Mouse (Mus musculus) forebrain, embryonic 12.5 days (tissue): Measurements from ENCODE around the gene Olfr1509. TPM values are rescaled to one million over a fixed set of nuclear protein-coding genes. Genes with fewer than 3 reads are reported as not detected.
"Not testable (repeated sequence)": the region's sequence is repeated elsewhere in the genome, so short reads cannot be mapped to it uniquely, and the experiment has no call there.

Experiments used
- ATAC-seq: fragments of 200-750 bp; cut with Nextera tagmentation; 2 replicates; pipeline ENCODE4 v1.8.0; 2017; ENCODE audit warnings: moderate TSS enrichment; ENCODE audit not compliant: low FRiP score
- H3K27ac ChIP-seq: fragments of 300-500 bp; sonication (generic); 2 replicates; pipeline ENCODE4 v1.5.1; 2016; ENCODE audit warnings: mild to moderate bottlenecking
- H3K27me3 ChIP-seq: fragments of 300-500 bp; sonication (generic); 2 replicates; pipeline ENCODE4 v1.6.1; 2016; ENCODE audit warnings: mild to moderate bottlenecking
- H3K36me3 ChIP-seq: fragments of 300-500 bp; sonication (generic); replicated peaks from 2 replicates; pipeline ENCODE4 v1.6.1; 2016; ENCODE audit warnings: mild to moderate bottlenecking
- H3K4me1 ChIP-seq: fragments of 300-500 bp; sonication (generic); 2 replicates; pipeline ENCODE4 v1.6.1; 2016
- H3K4me2 ChIP-seq: fragments of 300-500 bp; sonication (generic); 2 replicates; pipeline ENCODE4 v1.6.1; 2016; ENCODE audit warnings: mild to moderate bottlenecking, moderate library complexity
- H3K4me3 ChIP-seq: fragments of 300-500 bp; sonication (generic); replicated peaks from 2 replicates; pipeline ENCODE4 v1.5.1; 2016; ENCODE audit warnings: mild to moderate bottlenecking
- H3K9ac ChIP-seq: fragments of 300-500 bp; sonication (generic); 2 replicates; pipeline ENCODE4 v1.6.1; 2016; ENCODE audit warnings: mild to moderate bottlenecking
- H3K9me3 ChIP-seq: fragments of 300-500 bp; sonication (generic); 2 replicates; pipeline ENCODE4 v1.6.1; 2016
- WGBS: fragments of 180-500 bp; shearing (Covaris S2); methylation state at CpG from one replicate; pipeline ENCODE4 v1.1.7; 2016; 5-methylcytosine and 5-hydroxymethylcytosine counted together
- polyA plus RNA-seq: library from polyadenylated mRNA; unstranded; fragments of >200 nt; fragmentation: Nextera tagmentation; extraction: Ambion mirVana; gene quantifications from 2 replicates; pipeline ENCODE4 v1.2.1, GENCODE M21; 2016

Gene Olfr1509
- not detected in 2 replicates for polyA plus RNA-seq

GRCm38 (mm10) chr14:52442690-52443089 is at the start of gene Olfr1509:
Gene Olfr1509 (plus strand): TSS chr14:52442990.
- H3K36me3 ChIP-seq: no peaks in the 10 kb centered on the region
- no peak within 1 kb of the TSS for H3K4me3 ChIP-seq
- H3K27ac ChIP-seq: no peak within 1 kb of the TSS
- H3K4me2 ChIP-seq: no peak within 1 kb of the TSS
- no peaks in the 10 kb centered on the region for H3K9me3 ChIP-seq
- H3K27me3 ChIP-seq: no peaks in the 10 kb centered on the region
- H3K9ac ChIP-seq: no peak within 1 kb of the TSS
- H3K4me1 ChIP-seq: no peaks in the 10 kb centered on the region
- ATAC-seq: no peak

DNA sequence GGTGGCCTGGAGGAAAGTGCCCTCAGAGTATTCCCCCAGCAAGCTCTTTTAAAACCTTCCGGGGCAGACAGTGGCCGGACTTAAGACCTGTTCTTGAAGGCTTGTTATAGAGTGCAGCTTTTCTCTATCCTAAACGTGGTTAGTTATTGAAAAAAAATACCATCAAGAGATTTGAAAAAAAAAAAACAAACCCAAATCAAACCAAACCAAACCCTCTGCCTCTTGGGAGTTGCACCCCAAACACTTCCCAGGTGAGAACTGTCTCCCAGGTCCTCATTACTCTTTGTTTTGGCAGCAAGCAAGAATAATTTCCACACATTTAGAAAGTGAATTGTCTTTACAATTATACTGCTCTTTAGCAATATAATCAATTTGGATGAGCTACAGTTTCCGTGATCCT is 45.5 kb upstream of the Olfr1509 start, which contains the start of gene Olfr1511:
Gene Olfr1511 (minus strand): TSS at position 101 of the 400 bp plus-strand sequence.
- 88% methylated on average over 4 of the region's 4 CpGs for whole genome bisulfite sequencing
- Histone ChIP-seq H3K27ac (no peak within 1 kb of the TSS), H3K4me2 (no peak within 1 kb of the TSS), H3K4me3 (no peak within 1 kb of the TSS), H3K9ac (no peak within 1 kb of the TSS), H3K4me1 (no peaks in the 10 kb centered on the region), H3K9me3 (no peaks in the 10 kb centered on the region), H3K27me3 (no peaks in the 10 kb centered on the region), H3K36me3 (no peaks in the 10 kb centered on the region)
- ATAC-seq: no peak

GRCm38 (mm10) chr14:52410142-52410919 is 32.5 kb upstream of the Olfr1509 start:
- not testable (repeated sequence) for H3K4me3 ChIP-seq, H3K9me3 ChIP-seq, H3K9ac ChIP-seq, ATAC-seq, H3K4me1 ChIP-seq, H3K36me3 ChIP-seq, H3K27me3 ChIP-seq, H3K27ac ChIP-seq, H3K4me2 ChIP-seq
- WGBS: 83% methylated on average over 7 of the region's 10 CpGs

DNA sequence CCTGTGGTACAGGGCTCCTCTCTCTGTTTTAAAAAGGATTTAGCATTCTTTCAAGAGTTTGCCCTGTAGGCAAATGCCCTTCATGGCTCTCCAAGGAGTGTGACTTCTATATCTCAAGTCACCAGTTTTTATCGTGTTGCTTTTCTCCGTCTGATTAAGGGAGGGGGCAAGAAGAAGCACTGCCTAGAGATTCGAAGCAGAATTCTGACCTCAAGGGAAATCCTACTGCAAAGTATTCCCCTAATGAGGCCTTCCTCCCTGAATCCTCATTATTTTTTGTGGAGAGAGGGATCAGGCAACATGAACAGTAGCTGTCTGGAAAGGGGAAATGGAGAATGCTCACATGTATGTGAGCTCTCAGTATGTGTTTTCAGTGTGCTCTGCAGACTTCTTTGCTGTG is 28.5 kb upstream of the Olfr1509 start, which contains the start of gene Olfr1510:
Gene Olfr1510 (minus strand): TSS at position 101 of the 400 bp plus-strand sequence.
- Histone ChIP-seq H3K27ac (no peak within 1 kb of the TSS), H3K9ac (no peak within 1 kb of the TSS)

DNA sequence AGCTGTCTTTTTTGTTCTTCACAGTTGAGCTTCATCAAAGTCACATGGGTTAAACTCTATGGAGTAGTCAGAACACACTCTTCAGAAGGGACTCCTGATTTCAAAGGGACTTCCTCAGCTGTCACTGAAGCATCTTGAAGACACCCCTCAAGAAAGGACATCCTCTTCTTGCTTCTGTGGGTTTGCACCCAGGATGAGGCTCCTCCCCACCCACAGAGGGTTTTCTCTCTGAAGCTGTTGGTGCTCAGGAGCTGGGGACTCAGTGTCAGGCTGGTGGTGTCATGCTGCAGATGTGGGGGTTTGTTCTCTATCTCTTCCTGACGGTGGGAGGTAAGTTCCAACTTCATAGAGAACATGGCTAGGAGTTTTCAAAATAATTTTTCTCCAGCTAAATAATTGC is 15.1 kb upstream of the Olfr1509 start:
- H3K27me3 ChIP-seq: no peaks in the 10 kb centered on the region
- H3K4me2 ChIP-seq: no peak overlapping the region
- H3K9ac ChIP-seq: no peak overlapping the region
- H3K4me1 ChIP-seq: no peaks in the 10 kb centered on the region
- H3K4me3 ChIP-seq: no peak overlapping the region
- ATAC-seq: no peak
- 90% methylated on average over 1 of the region's 1 CpGs for WGBS
- H3K36me3 ChIP-seq: no peaks in the 10 kb centered on the region
- no peak overlapping the region for H3K27ac ChIP-seq
- H3K9me3 ChIP-seq: no peaks in the 10 kb centered on the region

More for the DNA sequence above, 28.5 kb upstream of the Olfr1509 start, which contains the start of gene Olfr1510:
- WGBS: 90% methylated on average over 3 of the region's 3 CpGs
- Histone ChIP-seq H3K4me3 (no peak within 1 kb of the TSS), H3K4me2 (no peak within 1 kb of the TSS), H3K27me3 (no peaks in the 10 kb centered on the region), H3K36me3 (no peaks in the 10 kb centered on the region), H3K9me3 (no peaks in the 10 kb centered on the region), H3K4me1 (no peaks in the 10 kb centered on the region)
- ATAC-seq: no peak

DNA sequence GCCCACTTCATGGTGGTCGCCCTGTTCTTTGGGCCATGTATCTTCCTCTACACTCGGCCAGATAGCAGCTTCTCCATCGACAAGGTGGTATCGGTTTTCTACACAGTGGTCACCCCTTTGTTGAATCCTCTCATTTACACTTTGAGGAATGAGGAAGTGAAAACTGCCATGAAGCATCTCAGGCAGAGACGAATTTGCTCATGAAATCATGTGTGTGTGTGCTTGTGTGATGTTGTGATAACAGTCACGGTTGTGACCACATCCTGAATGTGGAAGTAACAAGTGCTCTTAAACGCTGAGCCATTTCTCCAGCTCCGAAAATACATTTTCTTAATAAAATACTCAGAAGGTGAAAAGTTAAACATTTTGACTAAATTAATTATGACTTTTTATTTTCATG is 8.3 kb downstream of the Olfr1509 start:
- Histone ChIP-seq H3K9ac (no peak overlapping the region), H3K4me2 (no peak overlapping the region), H3K4me1 (no peaks in the 10 kb centered on the region), H3K9me3 (no peaks in the 10 kb centered on the region), H3K4me3 (no peak overlapping the region), H3K27ac (no peak overlapping the region), H3K36me3 (no peaks in the 10 kb centered on the region), H3K27me3 (no peaks in the 10 kb centered on the region)
- no peak for ATAC-seq
- WGBS: 93% methylated on average over 8 of the region's 8 CpGs

- Histone ChIP-seq H3K9ac (no peak overlapping the region), H3K4me1 (no peaks in the 10 kb centered on the region), H3K4me2 (no peak overlapping the region), H3K27ac (no peak overlapping the region), H3K36me3 (no peaks in the 10 kb centered on the region), H3K9me3 (0 out of 2 replicates have a peak, but pooled peaks cover 2% of the 10 kb centered on the region), H3K27me3 (no peaks in the 10 kb centered on the region), H3K4me3 (no peak overlapping the region)
- no peak for ATAC-seq
Measured at GRCm38 (mm10) chr14:52461928-52462327, 19.1 kb downstream of the Olfr1509 start.

DNA sequence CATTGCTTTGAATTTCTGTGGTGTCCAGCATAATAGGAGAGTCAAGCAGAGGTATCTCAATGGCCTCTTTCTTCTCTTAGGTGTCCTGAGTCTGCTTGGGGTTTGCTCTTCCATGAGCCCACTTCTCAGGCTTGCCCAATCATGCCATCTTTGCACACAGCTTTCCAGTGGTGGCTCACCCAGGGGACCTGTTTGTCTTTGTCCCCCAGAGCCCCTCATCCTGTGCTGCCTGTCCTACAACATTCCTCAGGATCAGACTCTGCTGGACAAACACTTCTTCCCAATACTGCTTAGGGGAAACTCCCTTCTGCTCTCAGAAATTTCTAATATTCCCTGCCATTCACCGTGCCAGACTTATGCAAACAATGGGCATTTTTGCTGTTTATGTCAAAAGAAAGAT is 22.9 kb downstream of the Olfr1509 start:
- Histone ChIP-seq H3K4me1 (no peaks in the 10 kb centered on the region), H3K36me3 (no peaks in the 10 kb centered on the region), H3K9ac (no peak overlapping the region), H3K27ac (no peak overlapping the region), H3K27me3 (no peaks in the 10 kb centered on the region), H3K4me2 (no peak overlapping the region), H3K4me3 (no peak overlapping the region), H3K9me3 (no peaks in the 10 kb centered on the region)
- 87% methylated on average over 1 of the region's 1 CpGs for WGBS
- ATAC-seq: no peak

GRCm38 (mm10) chr14:52467395-52467794 is 24.6 kb downstream of the Olfr1509 start, which contains the start of gene Olfr1508:
Gene Olfr1508 (minus strand): TSS chr14:52467495.
- no peaks in the 10 kb centered on the region for H3K27me3 ChIP-seq
- no peaks in the 10 kb centered on the region for H3K9me3 ChIP-seq
- no peak within 1 kb of the TSS for H3K4me3 ChIP-seq
- no peaks in the 10 kb centered on the region for H3K36me3 ChIP-seq
- H3K4me1 ChIP-seq: no peaks in the 10 kb centered on the region
- H3K27ac ChIP-seq: no peak within 1 kb of the TSS
- H3K9ac ChIP-seq: no peak within 1 kb of the TSS
- ATAC-seq: no peak
- H3K4me2 ChIP-seq: no peak within 1 kb of the TSS
- WGBS: 81% methylated on average over 2 of the region's 2 CpGs

GRCm38 (mm10) chr14:52495516-52495915 is 52.7 kb downstream of the Olfr1509 start, which contains the start of gene Olfr1507:
Gene Olfr1507 (minus strand): TSS chr14:52495749.
- Histone ChIP-seq H3K4me2 (no peak within 1 kb of the TSS), H3K4me3 (no peak within 1 kb of the TSS), H3K27ac (no peak within 1 kb of the TSS), H3K4me1 (no peaks in the 10 kb centered on the region), H3K9me3 (no peaks in the 10 kb centered on the region), H3K27me3 (no peaks in the 10 kb centered on the region), H3K36me3 (no peaks in the 10 kb centered on the region), H3K9ac (no peak within 1 kb of the TSS)
- no peak for ATAC-seq
- 86% methylated on average over 4 of the region's 4 CpGs for WGBS

Other genes starting within 250 kb of the Olfr1509 start
- 86.9 and 95.5 TPM in 2 replicates for gene Supt16, start 245.6 kb upstream of the Olfr1509 start, polyA plus RNA-seq
- 57.8 and 65.9 TPM in 2 replicates for gene Chd8, start 185.2 kb upstream of the Olfr1509 start, polyA plus RNA-seq
- gene Tox4, start 163.8 kb upstream of the Olfr1509 start, polyA plus RNA-seq: 52.4 and 58.5 TPM in 2 replicates
- gene Rab2b, start 163.4 kb upstream of the Olfr1509 start, polyA plus RNA-seq: 30.6 and 35.2 TPM in 2 replicates
- 54.8 and 56.4 TPM in 2 replicates for gene Mettl3, start 137.9 kb upstream of the Olfr1509 start, polyA plus RNA-seq
- gene Sall2, start 114.2 kb upstream of the Olfr1509 start, polyA plus RNA-seq: 66.2 and 72.4 TPM in 2 replicates
- gene Olfr1513, start 86.6 kb upstream of the Olfr1509 start, polyA plus RNA-seq: not detected in 2 replicates
- 0.14 TPM in 1 of 2 replicates, not detected in the other for gene Olfr1512, start 63.8 kb upstream of the Olfr1509 start, polyA plus RNA-seq
- gene Olfr1511, start 45.6 kb upstream of the Olfr1509 start, polyA plus RNA-seq: not detected in 2 replicates
- not detected in 2 replicates for gene Olfr1510, start 28.6 kb upstream of the Olfr1509 start, polyA plus RNA-seq
- not detected in 2 replicates for gene Olfr1508, start 24.5 kb downstream of the Olfr1509 start, polyA plus RNA-seq
- gene Olfr1507, start 52.8 kb downstream of the Olfr1509 start, polyA plus RNA-seq: not detected in 2 replicates